In the genomic region with DNA sequence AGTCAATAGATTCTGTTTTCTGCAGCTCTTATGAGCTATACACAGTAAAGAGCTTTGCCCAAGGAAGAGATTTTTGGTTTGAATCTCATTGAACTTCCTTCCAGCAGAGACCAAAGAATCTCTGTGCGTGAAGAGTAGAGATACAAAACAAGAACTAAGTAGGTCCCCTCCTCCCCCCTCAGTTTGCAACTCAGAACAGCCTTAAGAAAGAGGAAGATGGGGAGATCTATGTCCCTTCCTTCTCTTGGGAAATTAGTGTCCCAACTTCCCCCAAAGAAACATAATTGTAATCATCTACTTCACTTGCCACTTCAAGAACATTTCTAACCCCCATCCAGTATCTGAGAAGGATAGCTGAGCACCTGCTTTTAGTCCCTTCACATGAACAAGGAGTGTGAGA, we compare ENCODE assay signal across 22 mouse cellular contexts.
DNase-seq lines count a peak whose midpoint lies in the region; ATAC-seq and TF ChIP-seq lines count a peak whose summit lies in the region.
"Had no signal": no experiment of that assay in that cellular context is flagged by ENCODE, and none has a peak within 500 bp of the region (broad histone marks: within the 10 kb centered on the region; RNA-seq: fewer than 3 reads in every experiment).

No protein-coding gene starts in this region.

- no peaks in the 10 kb centered on the region for H3K27me3 ChIP-seq in heart, embryonic 10.5 days (ENCODE audit: insufficient read depth, poor library complexity, severe bottlenecking)
- H3K27me3 ChIP-seq in lung, postnatal 0 days (replicated peaks; ENCODE audit: insufficient read depth, low read length), result no peaks in the 10 kb centered on the region
- no peaks in the 10 kb centered on the region for H3K27me3 ChIP-seq in heart, embryonic 15.5 days
- no peaks in the 10 kb centered on the region for H3K27me3 ChIP-seq in limb, embryonic 10.5 days (ENCODE audit: low read depth, poor library complexity, severe bottlenecking)
- H3K27me3 ChIP-seq: embryonic facial prominence, embryonic 15.5 days; hindbrain, embryonic 13.5 days; intestine, embryonic 15.5 days; neural tube, embryonic 13.5 days; Patski had no signal

- intact Hi-C loops in heart, postnatal 14 days (cut with DNase I), result no loop called here

- no peak overlapping the region for H3K4me3 ChIP-seq in heart, embryonic 10.5 days
- no peak overlapping the region for H3K4me3 ChIP-seq in lung, postnatal 0 days (ENCODE audit: low read depth, low read length)
- no peak overlapping the region for H3K4me3 ChIP-seq in heart, embryonic 15.5 days
- no peak overlapping the region for H3K4me3 ChIP-seq in limb, embryonic 10.5 days
- H3K4me3 ChIP-seq: embryonic facial prominence, embryonic 15.5 days; forebrain, embryonic 10.5 days; hindbrain, embryonic 13.5 days; intestine, embryonic 15.5 days; midbrain, embryonic 10.5 days; neural tube, embryonic 13.5 days had no signal

- no peak for DNase-seq in heart, embryonic 10.5 days (ENCODE audit: low spot score)
- DNase-seq in heart, postnatal 14 days, result no peak
- peak; percentile 39 for DNase-seq in lung, postnatal 0 days (ENCODE audit: low spot score)
- DNase-seq in lung, postnatal 10 days, result no peak
- no peak for DNase-seq in limb, embryonic 10.5 days (ENCODE audit: low spot score)
- DNase-seq in retina, embryonic 14.5 days (ENCODE audit: low spot score), result no peak
- DNase-seq: adrenal gland, postnatal 25 days; B cell, adult 2 months; cerebellum, postnatal 10 days; embryo, embryonic 11 days; layer of hippocampus, postnatal 36 days had no signal

- no peak for TF ChIP-seq EP300 in lung, postnatal 0 days (IDR thresholded peaks at IDR 0.05)

- no peak overlapping the region for H3K4me2 ChIP-seq in lung, postnatal 0 days (replicated peaks; ENCODE audit: low read depth, low read length)
- H3K4me2 ChIP-seq in heart, embryonic 15.5 days, result no peak overlapping the region
- H3K4me2 ChIP-seq: embryonic facial prominence, embryonic 15.5 days; hindbrain, embryonic 13.5 days; intestine, embryonic 15.5 days; liver, embryonic 11.5 days; neural tube, embryonic 13.5 days had no signal

- no peak for ATAC-seq in lung, postnatal 0 days
- no peak for ATAC-seq in heart, embryonic 15.5 days (replicated peaks; ENCODE audit: insufficient number of reproducible peaks, insufficient read depth, low FRiP score, low read depth)
- peak; percentile 70; the same call in 1 of the 2 replicates for ATAC-seq in neutrophil, adult 5-6 weeks (ENCODE audit: extremely low read depth, insufficient number of reproducible peaks, low FRiP score, poor library complexity, severe bottlenecking)
- ATAC-seq: intestine, embryonic 15.5 days; Patski had no signal

- H3K36me3 ChIP-seq in heart, embryonic 10.5 days, result peaks cover 20% of the 10 kb centered on the region
- no peaks in the 10 kb centered on the region for H3K36me3 ChIP-seq in lung, postnatal 0 days (ENCODE audit: insufficient read depth, low read length)
- H3K36me3 ChIP-seq in heart, embryonic 15.5 days, result peaks cover 4% of the 10 kb centered on the region; the same call in 1 of the 2 replicates
- H3K36me3 ChIP-seq in limb, embryonic 10.5 days, result peaks cover 2% of the 10 kb centered on the region
- H3K36me3 ChIP-seq: embryonic facial prominence, embryonic 15.5 days; hindbrain, embryonic 13.5 days; intestine, embryonic 15.5 days; midbrain, embryonic 10.5 days; neural tube, embryonic 13.5 days had no signal

- TF ChIP-seq CTCF in lung, postnatal 0 days (IDR thresholded peaks at IDR 0.05), result no peak

- H3K4me1 ChIP-seq in heart, embryonic 10.5 days, result peaks cover 26% of the 10 kb centered on the region
- H3K4me1 ChIP-seq in lung, postnatal 0 days (ENCODE audit: insufficient read depth, low read depth, low read length), result peaks cover 3% of the 10 kb centered on the region; the same call in 1 of the 2 replicates
- peaks cover 39% of the 10 kb centered on the region for H3K4me1 ChIP-seq in heart, embryonic 15.5 days (replicated peaks)
- H3K4me1 ChIP-seq in limb, embryonic 10.5 days, result peaks cover 6% of the 10 kb centered on the region
- H3K4me1 ChIP-seq: embryonic facial prominence, embryonic 15.5 days; forebrain, embryonic 10.5 days; hindbrain, embryonic 13.5 days; intestine, embryonic 15.5 days; midbrain, embryonic 10.5 days; neural tube, embryonic 13.5 days had no signal

- peak overlapping the region; percentile 45; the same call in 1 of the 2 replicates for H3K27ac ChIP-seq in heart, embryonic 10.5 days
- H3K27ac ChIP-seq in lung, postnatal 0 days (ENCODE audit: low read length), result no peak overlapping the region
- peak overlapping the region; percentile 72; the same call in 1 of the 2 replicates for H3K27ac ChIP-seq in heart, embryonic 15.5 days
- H3K27ac ChIP-seq in limb, embryonic 10.5 days, result no peak overlapping the region
- H3K27ac ChIP-seq: embryonic facial prominence, embryonic 15.5 days; forebrain, embryonic 10.5 days; hindbrain, embryonic 13.5 days; intestine, embryonic 15.5 days; kidney, postnatal 0 days; midbrain, embryonic 10.5 days; neural tube, embryonic 13.5 days had no signal

- no peak overlapping the region for H3K9ac ChIP-seq in lung, postnatal 0 days (replicated peaks; ENCODE audit: low read depth)
- H3K9ac ChIP-seq in heart, embryonic 15.5 days, result no peak overlapping the region
- H3K9ac ChIP-seq: embryonic facial prominence, embryonic 15.5 days; hindbrain, embryonic 13.5 days; intestine, embryonic 15.5 days; neural tube, embryonic 13.5 days had no signal

- WGBS in heart, embryonic 10.5 days, result 76% methylated on average over 1 of the region's 1 CpGs
- WGBS in lung, postnatal 0 days, result 85% methylated on average over 1 of the region's 1 CpGs
- WGBS in heart, embryonic 15.5 days, result 84% methylated on average over 1 of the region's 1 CpGs
- WGBS in limb, embryonic 10.5 days, result 96% methylated on average over 1 of the region's 1 CpGs

- no peaks in the 10 kb centered on the region for H3K9me3 ChIP-seq in heart, embryonic 10.5 days
- no peaks in the 10 kb centered on the region for H3K9me3 ChIP-seq in lung, postnatal 0 days (ENCODE audit: low read length)
- H3K9me3 ChIP-seq in heart, embryonic 15.5 days (replicated peaks), result no peaks in the 10 kb centered on the region
- H3K9me3 ChIP-seq in limb, embryonic 10.5 days (replicated peaks), result no peaks in the 10 kb centered on the region
- H3K9me3 ChIP-seq: embryonic facial prominence, embryonic 15.5 days; forebrain, embryonic 10.5 days; hindbrain, embryonic 13.5 days; intestine, embryonic 15.5 days; midbrain, embryonic 10.5 days; neural tube, embryonic 13.5 days had no signal

Comparison
In these comparisons a context has a peak if more than half of its experiments do, and no peak if none do; other contexts are left out.
1. H3K27ac ChIP-seq: peak in heart, embryonic 10.5 days (single experiment) and heart, embryonic 15.5 days (single experiment); none in lung, postnatal 0 days (single experiment) and limb, embryonic 10.5 days (single experiment).